In the genomic region with DNA sequence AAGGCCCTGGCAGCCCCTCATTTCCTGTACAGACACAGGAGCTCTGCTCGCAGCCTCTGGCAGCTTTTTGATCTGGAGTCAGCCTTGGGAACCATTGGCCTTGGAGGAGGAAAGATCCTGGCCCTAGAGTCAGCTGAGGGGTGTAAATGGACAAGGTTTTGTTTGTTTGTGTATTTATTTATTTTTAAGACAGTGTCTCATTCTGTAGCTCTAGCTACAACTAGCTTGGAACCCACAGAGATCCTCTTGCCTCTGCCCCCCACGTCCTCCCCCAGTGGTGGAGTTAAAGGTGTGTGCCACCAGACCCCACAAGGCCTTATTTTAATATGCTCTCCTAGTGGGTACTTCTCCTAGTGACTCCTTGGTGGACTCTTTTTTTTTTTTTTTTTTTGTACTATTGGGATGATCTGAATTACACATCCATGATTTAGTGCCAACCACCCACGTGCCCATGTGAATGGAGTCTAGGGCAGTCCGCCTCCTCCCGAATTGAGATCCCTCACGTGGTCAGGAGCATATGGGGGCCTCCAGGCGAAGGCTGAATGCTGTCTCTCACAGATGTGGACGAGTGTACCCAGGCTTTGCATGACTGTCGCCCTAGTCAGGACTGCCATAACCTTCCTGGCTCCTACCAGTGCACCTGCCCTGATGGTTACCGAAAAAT, we compare ENCODE assay signal across 18 mouse cellular contexts. TPM values are rescaled to one million over a fixed set of nuclear protein-coding genes. Genes with fewer than 3 reads are reported as not detected.
A peak's percentile ranks its signal among the peaks of the same experiment; 100 is the strongest.
DNase-seq lines count a peak whose midpoint lies in the region; ATAC-seq lines count a peak whose summit lies in the region.
"Had no signal": no experiment of that assay in that cellular context is flagged by ENCODE, and none has a peak within 500 bp of the region (broad histone marks: within the 10 kb centered on the region; RNA-seq: fewer than 3 reads in every experiment).

No protein-coding gene starts in this region.

- no peaks in the 10 kb centered on the region for H3K27me3 ChIP-seq in heart, embryonic 12.5 days (replicated peaks)
- H3K27me3 ChIP-seq: embryonic facial prominence, embryonic 12.5 days; limb, embryonic 12.5 days; neural tube, embryonic 13.5 days had no signal

- H3K4me3 ChIP-seq in heart, embryonic 12.5 days = no peak overlapping the region
- H3K4me3 ChIP-seq: embryonic facial prominence, embryonic 12.5 days; limb, embryonic 12.5 days; liver, embryonic 15.5 days; megakaryocyte, embryonic 14.5 days; neural tube, embryonic 13.5 days had no signal

- H3K4me1 ChIP-seq in heart, embryonic 12.5 days (replicated peaks) = peaks cover 21% of the 10 kb centered on the region

- no peak overlapping the region for H3K4me2 ChIP-seq in heart, embryonic 12.5 days
- H3K4me2 ChIP-seq: embryonic facial prominence, embryonic 12.5 days; limb, embryonic 12.5 days; liver, embryonic 15.5 days; neural tube, embryonic 13.5 days had no signal

- no peak overlapping the region for H3K27ac ChIP-seq in heart, embryonic 12.5 days (ENCODE audit: poor library complexity, severe bottlenecking)
- H3K27ac ChIP-seq: embryonic facial prominence, embryonic 12.5 days; hindbrain, postnatal 0 days; limb, embryonic 12.5 days; liver, embryonic 15.5 days; neural tube, embryonic 13.5 days had no signal

- H3K9me3 ChIP-seq in heart, embryonic 12.5 days (replicated peaks) = no peaks in the 10 kb centered on the region
- H3K9me3 ChIP-seq: embryonic facial prominence, embryonic 12.5 days; liver, embryonic 15.5 days; neural tube, embryonic 13.5 days had no signal

- H3K9ac ChIP-seq in heart, embryonic 12.5 days = 0 out of 2 replicates have a peak overlapping the region, but pooled peaks have one; percentile 17
- H3K9ac ChIP-seq: embryonic facial prominence, embryonic 12.5 days; limb, embryonic 12.5 days; liver, embryonic 15.5 days; neural tube, embryonic 13.5 days had no signal

- peak; percentile 49 to 56 for DNase-seq in cerebellum, adult 18-20 months
- no peak for DNase-seq in cerebellum, adult 11 months
- DNase-seq in heart, postnatal 4 days = no peak
- DNase-seq in right cerebral cortex, adult 18-20 months = peak; percentile 69
- no peak for DNase-seq in right cerebral cortex, postnatal 4 days
- peak; percentile 76 for DNase-seq in brain, adult 2 months (ENCODE audit: low read depth, low spot score)
- DNase-seq: B cell, adult 2 months; kidney, adult 8-10 months; lung, postnatal 10 days; thymus, postnatal 25 days had no signal

- no peak for ATAC-seq in heart, embryonic 12.5 days (ENCODE audit: insufficient number of reproducible peaks, low FRiP score)
- ATAC-seq: hindbrain, postnatal 0 days had no signal

- peaks cover 50% of the 10 kb centered on the region for H3K36me3 ChIP-seq in heart, embryonic 12.5 days

- 81% methylated on average over 10 of the region's 10 CpGs for WGBS in heart, embryonic 12.5 days

RNA-seq across cellular contexts. Expression of gene Efemp2, which starts 3.4 kb away (rescaled TPM):
- 70.3 and 70.6 TPM in 2 replicates for polyA plus RNA-seq in heart, embryonic 12.5 days (2016; fragmentation: Nextera tagmentation; extraction: Ambion mirVana)
- total RNA-seq in heart, postnatal 4 days (2021) = 10 to 100 TPM; 36.7 to 37.8 TPM

RNA-seq across cellular contexts. Expression of gene Ctsw, which starts 8.8 kb away (rescaled TPM):
- polyA plus RNA-seq in heart, embryonic 12.5 days (2016; fragmentation: Nextera tagmentation; extraction: Ambion mirVana) = 1.3 and 1.7 TPM in 2 replicates
- total RNA-seq in heart, postnatal 4 days (2021) = under 1 TPM; 0.24 to 0.50 TPM
- total RNA-seq: layer of hippocampus, postnatal 25 days had no signal

RNA-seq across cellular contexts. Expression of gene Mus81, which starts 11.1 kb away (rescaled TPM):
- polyA plus RNA-seq in heart, embryonic 12.5 days (2016; fragmentation: Nextera tagmentation; extraction: Ambion mirVana) = 33.2 and 37.6 TPM in 2 replicates
- total RNA-seq in heart, postnatal 4 days (2021) = 10 to 100 TPM; 27.9 to 32.9 TPM

RNA-seq across cellular contexts. Expression of gene Cfl1, which starts 13.1 kb away (rescaled TPM):
- 1,913 and 1,997 TPM in 2 replicates for polyA plus RNA-seq in heart, embryonic 12.5 days (2016; fragmentation: Nextera tagmentation; extraction: Ambion mirVana)
- total RNA-seq in heart, postnatal 4 days (2021) = 100 to 1,000 TPM; 719 to 727 TPM

RNA-seq across cellular contexts. Expression of gene Fibp, which starts 16.7 kb away (rescaled TPM):
- 81.9 and 85.4 TPM in 2 replicates for polyA plus RNA-seq in heart, embryonic 12.5 days (2016; fragmentation: Nextera tagmentation; extraction: Ambion mirVana)
- 100 to 1,000 TPM; 106 to 118 TPM for total RNA-seq in heart, postnatal 4 days (2021)

Comparison
In these comparisons a context has a peak if more than half of its experiments do, and no peak if none do; other contexts are left out.
1. DNase-seq: peak in cerebellum, adult 18-20 months (2 of 2), right cerebral cortex, adult 18-20 months (single experiment) and brain, adult 2 months (single experiment); none in cerebellum, adult 11 months (single experiment), heart, postnatal 4 days (single experiment) and right cerebral cortex, postnatal 4 days (single experiment).